10 mouse cellular contexts compared by ENCODE assay signal in the genomic region with DNA sequence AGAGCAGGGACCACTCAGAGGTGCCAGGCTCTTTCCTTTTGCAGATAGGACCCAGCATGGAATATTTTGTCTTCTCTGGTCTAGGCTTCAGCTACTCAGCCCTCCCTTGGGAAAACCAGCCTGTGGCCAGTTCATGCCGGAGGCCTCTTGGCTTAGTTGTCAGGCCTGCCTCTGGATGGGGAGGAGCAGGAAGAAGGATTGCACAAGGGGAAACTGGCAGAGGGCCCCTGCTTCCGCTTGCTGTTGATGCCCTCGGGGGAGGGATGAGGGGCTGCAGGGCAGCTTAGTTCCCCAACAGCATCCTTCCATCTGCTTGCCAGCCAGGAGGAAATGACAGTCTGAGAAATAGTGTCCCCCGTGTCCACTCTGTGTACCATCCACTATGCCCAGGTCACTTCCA. TPM values are rescaled to one million over a fixed set of nuclear protein-coding genes. Genes with fewer than 3 reads are reported as not detected.
DNase-seq lines count a peak whose midpoint lies in the region; ATAC-seq lines count a peak whose summit lies in the region.
"Had no signal": no experiment of that assay in that cellular context is flagged by ENCODE, and none has a peak within 500 bp of the region (broad histone marks: within the 10 kb centered on the region; RNA-seq: fewer than 3 reads in every experiment).

No protein-coding gene starts in this region.

- no peaks in the 10 kb centered on the region for H3K9me3 ChIP-seq in liver, embryonic 12.5 days (replicated peaks)
- H3K9me3 ChIP-seq in hindbrain, embryonic 16.5 days (ENCODE audit: control insufficient read depth, low read length): no peaks in the 10 kb centered on the region
- H3K9me3 ChIP-seq: midbrain, embryonic 12.5 days had no signal

- H3K9ac ChIP-seq in liver, embryonic 12.5 days: no peak overlapping the region
- no peak overlapping the region for H3K9ac ChIP-seq in hindbrain, embryonic 16.5 days (ENCODE audit: low read depth, low read length)
- H3K9ac ChIP-seq: midbrain, embryonic 12.5 days had no signal

- ATAC-seq in liver, embryonic 12.5 days: no peak
- no peak for ATAC-seq in hindbrain, embryonic 16.5 days
- ATAC-seq: Patski had no signal

- H3K36me3 ChIP-seq in liver, embryonic 12.5 days: no peaks in the 10 kb centered on the region
- H3K36me3 ChIP-seq in hindbrain, embryonic 16.5 days (ENCODE audit: control insufficient read depth, insufficient read depth, low read length): no peaks in the 10 kb centered on the region
- H3K36me3 ChIP-seq: midbrain, embryonic 12.5 days had no signal

- H3K4me2 ChIP-seq in liver, embryonic 12.5 days: 0 out of 2 replicates have a peak overlapping the region, but pooled peaks have one; percentile 1
- no peak overlapping the region for H3K4me2 ChIP-seq in hindbrain, embryonic 16.5 days (ENCODE audit: low read length)
- H3K4me2 ChIP-seq: midbrain, embryonic 12.5 days had no signal

- peaks cover 12% of the 10 kb centered on the region; the same call in 1 of the 2 replicates for H3K27me3 ChIP-seq in liver, embryonic 12.5 days (replicated peaks)
- H3K27me3 ChIP-seq in hindbrain, embryonic 16.5 days (replicated peaks; ENCODE audit: control insufficient read depth, insufficient read depth, low read length): no peaks in the 10 kb centered on the region
- H3K27me3 ChIP-seq: midbrain, embryonic 12.5 days; Patski had no signal

- H3K4me3 ChIP-seq in liver, embryonic 12.5 days: no peak overlapping the region
- no peak overlapping the region for H3K4me3 ChIP-seq in hindbrain, embryonic 16.5 days (ENCODE audit: low read length)
- H3K4me3 ChIP-seq: midbrain, embryonic 12.5 days had no signal

- WGBS in liver, embryonic 12.5 days (ENCODE audit: insufficient replicate concordance): 16% methylated on average over 4 of the region's 4 CpGs
- WGBS in hindbrain, embryonic 16.5 days: 58% methylated on average over 4 of the region's 4 CpGs

- peaks cover 24% of the 10 kb centered on the region for H3K4me1 ChIP-seq in liver, embryonic 12.5 days
- no peaks in the 10 kb centered on the region for H3K4me1 ChIP-seq in hindbrain, embryonic 16.5 days (ENCODE audit: control insufficient read depth, insufficient read depth, low read depth, low read length)

- DNase-seq in right cerebral cortex, postnatal 10 days (ENCODE audit: low spot score in 2 of 2): peak; percentile 65 to 68
- no peak for DNase-seq in right cerebral cortex, postnatal 4 days
- DNase-seq in heart, adult 8-10 months (ENCODE audit: low spot score): peak; percentile 79
- DNase-seq in spleen, postnatal 36 days (ENCODE audit: low spot score in 2 of 2): peak; percentile 29 to 61
- no peak for DNase-seq in cerebellum, adult 8-10 months
- no peak for DNase-seq in frontal cortex, postnatal 14 days (ENCODE audit: low spot score in 2 of 2)

- H3K27ac ChIP-seq in liver, embryonic 12.5 days: peak overlapping the region; percentile 15; the same call in 1 of the 2 replicates
- H3K27ac ChIP-seq in hindbrain, embryonic 16.5 days (ENCODE audit: low read depth, low read length): no peak overlapping the region
- H3K27ac ChIP-seq: midbrain, embryonic 12.5 days had no signal

RNA-seq across cellular contexts. Expression of gene Krt80, which starts 4.9 kb away (rescaled TPM):
- 1 to 10 TPM; 1.5 to 4.7 (median 2.4) TPM for total RNA-seq in heart, adult 8-10 months (2022)
- 0.11 and 0.16 TPM in 2 replicates for polyA plus RNA-seq in liver, embryonic 12.5 days (2016; fragmentation: Nextera tagmentation; extraction: Ambion mirVana)
- polyA plus RNA-seq in hindbrain, embryonic 16.5 days (2015; fragmentation: Nextera tagmentation; extraction: Ambion mirVana): 0.25 and 0.38 TPM in 2 replicates

RNA-seq across cellular contexts. Expression of gene Krt7, which starts 36.0 kb away (rescaled TPM):
- total RNA-seq in heart, adult 8-10 months (2022): 1 to 10 TPM; 1.4 to 3.6 (median 2.7) TPM
- polyA plus RNA-seq in liver, embryonic 12.5 days (2016; fragmentation: Nextera tagmentation; extraction: Ambion mirVana): 6.0 and 6.1 TPM in 2 replicates
- polyA plus RNA-seq in hindbrain, embryonic 16.5 days (2015; fragmentation: Nextera tagmentation; extraction: Ambion mirVana): 1.1 and 1.3 TPM in 2 replicates

Comparison
In these comparisons a context has a peak if more than half of its experiments do, and no peak if none do; other contexts are left out.
1. DNase-seq: peak in right cerebral cortex, postnatal 10 days (2 of 2), heart, adult 8-10 months (single experiment) and spleen, postnatal 36 days (2 of 2); none in right cerebral cortex, postnatal 4 days (single experiment), cerebellum, adult 8-10 months (single experiment) and frontal cortex, postnatal 14 days (0 of 2).